Mouse (Mus musculus) C2C12 (cell line): ENCODE results near the gene Pbld1. TPM values are rescaled to one million over a fixed set of nuclear protein-coding genes. Genes with fewer than 3 reads are reported as not detected.

Source experiments
- H3K27me3 ChIP-seq: one replicate; pipeline ENCODE4 v1.6.1; 2011; ENCODE audit not compliant: control insufficient read depth, insufficient read depth, insufficient read length
- H3K36me3 ChIP-seq: one replicate; pipeline ENCODE4 v1.6.1; 2011; ENCODE audit not compliant: control insufficient read depth, insufficient read depth
- H3K4me3 ChIP-seq: one replicate; pipeline ENCODE4 v1.5.1; 2011; ENCODE audit warnings: mild to moderate bottlenecking, control low read depth; ENCODE audit not compliant: poor library complexity, insufficient read depth, severe bottlenecking
- H3K79me2 ChIP-seq: one replicate; pipeline ENCODE4 v1.6.1; 2011; ENCODE audit not compliant: control insufficient read depth, insufficient read depth
- H3K79me3 ChIP-seq: one replicate; pipeline ENCODE4 v1.6.1; 2011; ENCODE audit warnings: low read depth, control low read depth
- H3ac ChIP-seq: one replicate; pipeline ENCODE3; 2011; ENCODE audit warnings: low read depth; ENCODE audit not compliant: control insufficient read depth, insufficient read length
- CEBPB ChIP-seq: IDR thresholded peaks from one replicate; pipeline ENCODE4 v1.6.1; 2011; ENCODE audit warnings: low read depth, mild to moderate bottlenecking, control low read depth, moderate library complexity
- CTCF ChIP-seq: IDR thresholded peaks from one replicate; pipeline ENCODE4 v1.5.1; 2011; ENCODE audit not compliant: control insufficient read depth, insufficient read depth, insufficient read length
- FOSL1 ChIP-seq: IDR thresholded peaks from one replicate; pipeline ENCODE4 v1.8.0; 2011; ENCODE audit warnings: mild to moderate bottlenecking, low read length; ENCODE audit not compliant: poor library complexity, insufficient read depth, severe bottlenecking
- MAX ChIP-seq: IDR thresholded peaks from one replicate; pipeline ENCODE4 v1.6.1; 2011; ENCODE audit warnings: mild to moderate bottlenecking, control low read depth
- MYOD1 ChIP-seq: IDR thresholded peaks from one replicate; pipeline ENCODE4 v1.6.1; 2011; ENCODE audit warnings: low read depth; ENCODE audit not compliant: control insufficient read depth, insufficient read length
- MYOG ChIP-seq: IDR thresholded peaks from one replicate; pipeline ENCODE4 v1.6.1; 2011; ENCODE audit not compliant: control insufficient read depth, insufficient read length; ENCODE audit errors: extremely low read depth
- USF1 ChIP-seq: IDR thresholded peaks from one replicate; pipeline ENCODE4 v1.6.1; 2011; ENCODE audit warnings: low read depth, mild to moderate bottlenecking, control low read depth, moderate library complexity
- polyA plus RNA-seq: library from polyadenylated mRNA; unstranded; fragments of >200 nt; fragmentation: generic; extraction: Trizol; gene quantifications from one replicate; pipeline ENCODE4 v1.2.1, GENCODE M21; 2012; ENCODE audit warnings: missing spikeins

The Pbld1 gene
- polyA plus RNA-seq, 1 experiment, result 1.4 TPM

- no peaks in the 10 kb centered on the region for H3K36me3 ChIP-seq
- TF ChIP-seq MYOG, result no peak
- TF ChIP-seq CTCF, result no peak
- TF ChIP-seq CEBPB, result no peak
- TF ChIP-seq MYOD1, result no peak
- TF ChIP-seq MAX, result no peak
- TF ChIP-seq FOSL1, result no peak
- H3K4me3 ChIP-seq, result no peak overlapping the region
- peaks cover 31% of the 10 kb centered on the region for H3K27me3 ChIP-seq
- no peaks in the 10 kb centered on the region for H3K79me2 ChIP-seq
- H3K79me3 ChIP-seq, result no peaks in the 10 kb centered on the region
- no peak overlapping the region for H3ac ChIP-seq
These were observed 4.6 kb downstream of the Pbld1 start for GRCm38 (mm10) chr10:63064516-63064915.

- no peaks in the 10 kb centered on the region for H3K79me3 ChIP-seq
- H3K27me3 ChIP-seq, result peaks cover 31% of the 10 kb centered on the region
- no peak overlapping the region for H3ac ChIP-seq
- no peak for TF ChIP-seq FOSL1
- no peak for TF ChIP-seq USF1
- TF ChIP-seq CTCF, result no peak
- no peak for TF ChIP-seq MYOD1
- TF ChIP-seq MAX, result no peak
- TF ChIP-seq CEBPB, result no peak
- TF ChIP-seq MYOG, result no peak
- no peak overlapping the region for H3K4me3 ChIP-seq
- no peaks in the 10 kb centered on the region for H3K36me3 ChIP-seq
- no peaks in the 10 kb centered on the region for H3K79me2 ChIP-seq
These were observed 5.6 kb downstream of the Pbld1 start for GRCm38 (mm10) chr10:63065561-63065960.

GRCm38 (mm10) chr10:63065988-63066387 lies 6.0 kb downstream of the Pbld1 start:
- Histone ChIP-seq H3K36me3 (no peaks in the 10 kb centered on the region), H3K79me2 (no peaks in the 10 kb centered on the region), H3K79me3 (no peaks in the 10 kb centered on the region), H3ac (no peak overlapping the region), H3K27me3 (peaks cover 31% of the 10 kb centered on the region), H3K4me3 (no peak overlapping the region)
- no peak for TF ChIP-seq FOSL1
- TF ChIP-seq CTCF, result peak; percentile 75

- no peaks in the 10 kb centered on the region for H3K36me3 ChIP-seq
- no peak overlapping the region for H3ac ChIP-seq
- no peak for TF ChIP-seq MAX
- TF ChIP-seq CEBPB, result no peak
- no peak for TF ChIP-seq MYOD1
- no peak for TF ChIP-seq USF1
- no peak for TF ChIP-seq MYOG
- no peak for TF ChIP-seq FOSL1
- no peak for TF ChIP-seq CTCF
- peaks cover 6% of the 10 kb centered on the region for H3K27me3 ChIP-seq
- H3K4me3 ChIP-seq, result no peak overlapping the region
- H3K79me3 ChIP-seq, result no peaks in the 10 kb centered on the region
- no peaks in the 10 kb centered on the region for H3K79me2 ChIP-seq
These were observed 26.3 kb downstream of the Pbld1 start for GRCm38 (mm10) chr10:63086304-63086703.

GRCm38 (mm10) chr10:63089103-63089757 lies 29.3 kb downstream of the Pbld1 start:
- Histone ChIP-seq H3ac (no peak overlapping the region), H3K27me3 (peaks cover 15% of the 10 kb centered on the region), H3K4me3 (no peak overlapping the region), H3K79me3 (no peaks in the 10 kb centered on the region), H3K79me2 (no peaks in the 10 kb centered on the region), H3K36me3 (no peaks in the 10 kb centered on the region)
- TF ChIP-seq USF1 (no peak), MYOG (no peak), CEBPB (no peak), MAX (no peak), FOSL1 (no peak), MYOD1 (no peak), CTCF (no peak)
